Mouse (Mus musculus): ENCODE data around the gene Nim1k.

Gene Nim1k

GRCm38 (mm10) chr13:119689709-119690038, 66.0 kb downstream of the Nim1k start:
- 2% methylated on average over 5 of the region's 5 CpGs for WGBS

- WGBS: 88% methylated on average over 11 of the region's 11 CpGs
Observed at GRCm38 (mm10) chr13:119684416-119685177, 71.1 kb downstream of the Nim1k start.

- WGBS: 45% methylated on average over 3 of the region's 3 CpGs
Observed at GRCm38 (mm10) chr13:119681161-119681560, 74.5 kb downstream of the Nim1k start.

GRCm38 (mm10) chr13:119679721-119680120, 76.0 kb downstream of the Nim1k start:
- 87% methylated on average over 2 of the region's 2 CpGs for WGBS

- WGBS: 85% methylated on average over 8 of the region's 8 CpGs
Observed at GRCm38 (mm10) chr13:119678794-119679193, 76.9 kb downstream of the Nim1k start.

GRCm38 (mm10) chr13:119661420-119661819, 94.3 kb downstream of the Nim1k start:
- WGBS: 25% methylated on average over 7 of the region's 9 CpGs

All from cerebral cortex, adult 2 months (tissue).